Mouse (Mus musculus) spleen, adult 2 months (tissue): ENCODE results near the gene Col13a1.

Experiments used
- CTCF ChIP-seq: fragments of 200-500 bp; IDR thresholded peaks from 2 replicates; pipeline ENCODE4 v1.5.1; 2011; ENCODE audit warnings: mild to moderate bottlenecking, inconsistent platforms; ENCODE audit not compliant: insufficient read depth, insufficient read length, insufficient replicate concordance; ENCODE audit errors: extremely low read depth
- POLR2A ChIP-seq: fragments of 200-500 bp; IDR thresholded peaks from 2 replicates; pipeline ENCODE4 v1.6.1; 2011; ENCODE audit warnings: low read depth, low read length, inconsistent platforms

- TF ChIP-seq CTCF (no peak), POLR2A (no peak)
Measured at GRCm38 (mm10) chr10:61909004-61909403, 69.9 kb downstream of the Col13a1 start.
